Mouse (Mus musculus): Measurements from ENCODE around the gene Gmppa.
A peak's percentile ranks its signal among the peaks of the same experiment; 100 is the strongest.

Gmppa gene

GRCm38 (mm10) chr1:75423780-75424390 is 11.8 kb upstream of the Gmppa start:
- no peak for DNase-seq

GRCm38 (mm10) chr1:75425796-75426471 is 9.8 kb upstream of the Gmppa start:
- DNase-seq, result no peak

GRCm38 (mm10) chr1:75438782-75439181 is 3.1 kb downstream of the Gmppa start:
- peak; percentile 90 for DNase-seq

GRCm38 (mm10) chr1:75440661-75441060 is 4.9 kb downstream of the Gmppa start:
- no peak for DNase-seq

- DNase-seq, result no peak
These were observed 5.8 kb downstream of the Gmppa start for GRCm38 (mm10) chr1:75441471-75441996.

GRCm38 (mm10) chr1:75442171-75442570 is 6.4 kb downstream of the Gmppa start:
- no peak for DNase-seq

- DNase-seq, result no peak
These were observed 7.1 kb downstream of the Gmppa start for GRCm38 (mm10) chr1:75442811-75443210.

GRCm38 (mm10) chr1:75443247-75444024 is 7.7 kb downstream of the Gmppa start:
- no peak for DNase-seq

GRCm38 (mm10) chr1:75444208-75444607 is 8.5 kb downstream of the Gmppa start:
- no peak for DNase-seq

- DNase-seq, result no peak
These were observed 9.5 kb downstream of the Gmppa start for GRCm38 (mm10) chr1:75445141-75445701.

GRCm38 (mm10) chr1:75445751-75446611 is 10.3 kb downstream of the Gmppa start:
- peak; percentile 97 for DNase-seq

- no peak for DNase-seq
These were observed 10.9 kb downstream of the Gmppa start for GRCm38 (mm10) chr1:75446656-75447055.

- DNase-seq, result peak; percentile 93
These were observed 11.7 kb downstream of the Gmppa start for GRCm38 (mm10) chr1:75447265-75448051.

GRCm38 (mm10) chr1:75448052-75448431 is 12.3 kb downstream of the Gmppa start:
- no peak for DNase-seq

- no peak for DNase-seq
These were observed 13.2 kb downstream of the Gmppa start for GRCm38 (mm10) chr1:75448937-75449336.

GRCm38 (mm10) chr1:75449377-75450135 is 13.8 kb downstream of the Gmppa start:
- DNase-seq, result no peak

- peak; percentile 88 for DNase-seq
These were observed 14.7 kb downstream of the Gmppa start, which contains the start of gene Asic4 for GRCm38 (mm10) chr1:75450314-75451005. Gene Asic4 (plus strand): TSS chr1:75450436.

- DNase-seq, result no peak
These were observed 16.2 kb downstream of the Gmppa start for GRCm38 (mm10) chr1:75451900-75452299.

- DNase-seq, result no peak
These were observed 19.7 kb downstream of the Gmppa start for GRCm38 (mm10) chr1:75455433-75455832.

GRCm38 (mm10) chr1:75455948-75456347 is 20.2 kb downstream of the Gmppa start:
- DNase-seq, result no peak

Measured in heart, adult 11 months (tissue).